Mouse (Mus musculus): Measurements from ENCODE around the gene Prkar2b. TPM values are rescaled to one million over a fixed set of nuclear protein-coding genes. Genes with fewer than 3 reads are reported as not detected.

Gene Prkar2b
- polyA plus RNA-seq, 1 experiment = 16.2 TPM

GRCm38 (mm10) chr12:32008728-32009127 lies 52.4 kb downstream of the Prkar2b start:
- Histone ChIP-seq H3K79me2 (ENCODE audit: control insufficient read depth, insufficient read depth) (peaks cover 26% of the 10 kb centered on the region), H3ac (ENCODE audit: control insufficient read depth, insufficient read length) (no peak overlapping the region), H3K27me3 (ENCODE audit: control insufficient read depth, insufficient read depth, insufficient read length) (no peaks in the 10 kb centered on the region), H3K36me3 (ENCODE audit: control insufficient read depth, insufficient read depth) (no peaks in the 10 kb centered on the region), H3K4me3 (no peak overlapping the region), H3K4me2 (ENCODE audit: low read depth) (no peak overlapping the region)
- no peak for TF ChIP-seq SRF (IDR thresholded peaks at IDR 0.05; ENCODE audit: control insufficient read depth, insufficient read length, low read depth)

GRCm38 (mm10) chr12:32007646-32008045 lies 53.5 kb downstream of the Prkar2b start:
- Histone ChIP-seq H3K4me3 (no peak overlapping the region), H3K27me3 (ENCODE audit: control insufficient read depth, insufficient read depth, insufficient read length) (no peaks in the 10 kb centered on the region), H3K4me2 (ENCODE audit: low read depth) (no peak overlapping the region), H3K79me2 (ENCODE audit: control insufficient read depth, insufficient read depth) (peaks cover 23% of the 10 kb centered on the region), H3ac (ENCODE audit: control insufficient read depth, insufficient read length) (no peak overlapping the region), H3K36me3 (ENCODE audit: control insufficient read depth, insufficient read depth) (no peaks in the 10 kb centered on the region)
- TF ChIP-seq MAX (IDR thresholded peaks at IDR 0.05; ENCODE audit: low read depth) (no peak), POLR2A (IDR thresholded peaks at IDR 0.05; ENCODE audit: insufficient read length, low read depth) (no peak), CEBPB (IDR thresholded peaks at IDR 0.05; ENCODE audit: insufficient read depth, poor library complexity, severe bottlenecking) (no peak), E2F4 (IDR thresholded peaks at IDR 0.05; ENCODE audit: insufficient read depth) (no peak), TCF12 (IDR thresholded peaks at IDR 0.05; ENCODE audit: insufficient read depth, poor library complexity, severe bottlenecking) (no peak), SRF (IDR thresholded peaks at IDR 0.05; ENCODE audit: control insufficient read depth, insufficient read length, low read depth) (no peak), MYOG (IDR thresholded peaks at IDR 0.05; ENCODE audit: control insufficient read depth in 1 of 3, insufficient read depth in 1 of 3, insufficient read length in 2 of 3, low read depth in 2 of 3) (no peak), REST (IDR thresholded peaks at IDR 0.05; ENCODE audit: insufficient read depth, insufficient read length) (no peak), POLR2AphosphoS2 (IDR thresholded peaks at IDR 0.05; ENCODE audit: insufficient read length, low read depth) (no peak), MYOD1 (IDR thresholded peaks at IDR 0.05; ENCODE audit: control insufficient read depth in 1 of 3, insufficient read length in 2 of 3, low read depth in 2 of 3) (no peak), USF1 (IDR thresholded peaks at IDR 0.05; ENCODE audit: low read depth) (no peak), TCF3 (IDR thresholded peaks at IDR 0.05; ENCODE audit: insufficient read length, low read depth) (no peak)

DNA sequence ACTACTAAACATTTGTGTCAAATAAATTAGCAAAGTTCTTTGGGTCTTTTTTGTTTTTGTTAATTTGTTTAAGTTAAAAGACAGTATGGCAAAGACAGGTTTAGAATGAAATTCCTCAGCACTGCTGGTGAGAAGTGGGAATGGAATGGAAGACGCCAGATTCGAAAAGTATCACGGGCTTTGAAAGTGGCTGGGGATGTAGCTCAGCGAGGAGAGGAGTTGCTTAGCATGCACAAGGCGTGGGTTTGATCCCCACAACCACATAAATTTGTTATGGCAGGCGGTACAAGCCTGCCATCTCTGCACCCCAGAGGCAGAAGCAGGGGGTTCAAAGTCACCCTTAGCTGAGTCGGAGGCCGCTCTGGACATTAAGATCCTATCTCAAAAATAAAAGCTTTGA lies 54.1 kb downstream of the Prkar2b start:
- Histone ChIP-seq H3K79me2 (ENCODE audit: control insufficient read depth, insufficient read depth) (peaks cover 23% of the 10 kb centered on the region), H3K36me3 (ENCODE audit: control insufficient read depth, insufficient read depth) (no peaks in the 10 kb centered on the region), H3K27me3 (ENCODE audit: control insufficient read depth, insufficient read depth, insufficient read length) (no peaks in the 10 kb centered on the region), H3K4me3 (no peak overlapping the region), H3K4me2 (ENCODE audit: low read depth) (no peak overlapping the region), H3ac (ENCODE audit: control insufficient read depth, insufficient read length) (no peak overlapping the region)
- TF ChIP-seq TCF12 (IDR thresholded peaks at IDR 0.05; ENCODE audit: insufficient read depth, poor library complexity, severe bottlenecking) = no peak
- TF ChIP-seq TCF3 (IDR thresholded peaks at IDR 0.05; ENCODE audit: insufficient read length, low read depth) = no peak
- no peak for TF ChIP-seq MYOD1 (IDR thresholded peaks at IDR 0.05; ENCODE audit: control insufficient read depth in 1 of 3, insufficient read length in 2 of 3, low read depth in 2 of 3)
- no peak for TF ChIP-seq POLR2AphosphoS2 (IDR thresholded peaks at IDR 0.05; ENCODE audit: insufficient read length, low read depth)
- TF ChIP-seq E2F4 (IDR thresholded peaks at IDR 0.05; ENCODE audit: insufficient read depth) = no peak
- TF ChIP-seq USF1 (IDR thresholded peaks at IDR 0.05; ENCODE audit: low read depth) = no peak
- TF ChIP-seq CEBPB (IDR thresholded peaks at IDR 0.05; ENCODE audit: insufficient read depth, poor library complexity, severe bottlenecking) = no peak
- TF ChIP-seq REST (IDR thresholded peaks at IDR 0.05; ENCODE audit: insufficient read depth, insufficient read length) = no peak
- TF ChIP-seq POLR2A (IDR thresholded peaks at IDR 0.05; ENCODE audit: insufficient read length, low read depth) = no peak

DNA sequence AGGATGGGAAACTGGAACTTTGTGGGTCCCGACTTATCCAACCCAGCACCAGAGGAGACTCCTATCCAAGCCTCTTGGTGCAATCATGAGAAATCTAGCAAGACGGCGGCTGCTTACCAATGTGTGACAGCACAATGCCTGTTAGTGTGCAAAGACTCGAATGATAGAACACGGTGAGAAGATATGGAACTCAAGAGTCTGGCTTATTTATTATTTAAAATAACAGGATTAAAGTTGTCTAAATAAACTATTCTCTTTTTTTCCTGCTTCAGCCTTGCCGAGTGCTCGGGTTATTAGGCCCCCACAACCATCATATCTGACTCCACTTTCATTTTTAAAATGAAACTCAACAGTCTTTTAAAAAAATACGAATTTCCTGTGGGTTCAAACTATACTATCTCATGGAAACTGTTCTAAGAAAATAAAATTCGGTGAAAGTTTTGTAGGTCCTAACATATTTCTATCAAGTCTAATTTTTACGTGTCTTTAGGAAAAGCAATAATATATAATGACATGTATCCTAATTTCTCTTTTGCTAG lies 54.6 kb downstream of the Prkar2b start:
- H3K36me3 ChIP-seq (ENCODE audit: control insufficient read depth, insufficient read depth) = no peaks in the 10 kb centered on the region
- no peak overlapping the region for H3K4me2 ChIP-seq (ENCODE audit: low read depth)
- no peaks in the 10 kb centered on the region for H3K27me3 ChIP-seq (ENCODE audit: control insufficient read depth, insufficient read depth, insufficient read length)
- TF ChIP-seq MYOG (IDR thresholded peaks at IDR 0.05; ENCODE audit: control insufficient read depth in 1 of 3, insufficient read depth in 1 of 3, insufficient read length in 2 of 3, low read depth in 2 of 3) = no peak
- TF ChIP-seq E2F4 (IDR thresholded peaks at IDR 0.05; ENCODE audit: insufficient read depth) = no peak
- TF ChIP-seq POLR2AphosphoS2 (IDR thresholded peaks at IDR 0.05; ENCODE audit: insufficient read length, low read depth) = no peak
- TF ChIP-seq MYOD1 (IDR thresholded peaks at IDR 0.05; ENCODE audit: control insufficient read depth in 1 of 3, insufficient read length in 2 of 3, low read depth in 2 of 3) = no peak
- TF ChIP-seq POLR2A (IDR thresholded peaks at IDR 0.05; ENCODE audit: insufficient read length, low read depth) = no peak
- peaks cover 23% of the 10 kb centered on the region for H3K79me2 ChIP-seq (ENCODE audit: control insufficient read depth, insufficient read depth)
- no peak overlapping the region for H3ac ChIP-seq (ENCODE audit: control insufficient read depth, insufficient read length)
- H3K4me3 ChIP-seq = no peak overlapping the region

GRCm38 (mm10) chr12:32000464-32000863 lies 60.6 kb downstream of the Prkar2b start:
- H3K4me3 ChIP-seq = no peak overlapping the region
- H3K36me3 ChIP-seq (ENCODE audit: control insufficient read depth, insufficient read depth) = no peaks in the 10 kb centered on the region
- no peak for TF ChIP-seq USF1 (IDR thresholded peaks at IDR 0.05; ENCODE audit: low read depth)
- no peak overlapping the region for H3K4me2 ChIP-seq (ENCODE audit: low read depth)
- H3ac ChIP-seq (ENCODE audit: control insufficient read depth, insufficient read length) = no peak overlapping the region
- H3K27me3 ChIP-seq (ENCODE audit: control insufficient read depth, insufficient read depth, insufficient read length) = no peaks in the 10 kb centered on the region
- peaks cover 18% of the 10 kb centered on the region for H3K79me2 ChIP-seq (ENCODE audit: control insufficient read depth, insufficient read depth)

DNA sequence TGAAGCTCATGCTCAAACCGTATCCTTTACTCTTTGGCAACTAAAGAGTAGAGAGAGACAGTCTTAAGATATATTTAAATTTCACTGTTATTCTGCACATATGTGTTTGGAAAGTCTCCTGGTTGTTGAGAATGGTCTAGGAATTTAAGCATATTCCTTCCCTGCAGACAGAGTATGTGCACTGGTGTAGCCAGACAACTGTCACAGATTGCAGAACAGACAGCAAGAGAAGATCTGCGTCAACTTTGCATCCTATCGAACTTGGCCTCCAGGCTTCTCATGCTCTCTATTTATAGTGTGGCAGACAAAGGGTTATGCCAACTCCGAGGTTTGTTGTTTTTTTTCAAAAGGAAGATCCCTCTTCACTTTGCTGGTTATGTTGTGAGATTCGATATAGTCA lies 62.4 kb downstream of the Prkar2b start:
- Histone ChIP-seq H3ac (ENCODE audit: control insufficient read depth, insufficient read length) (no peak overlapping the region), H3K27me3 (ENCODE audit: control insufficient read depth, insufficient read depth, insufficient read length) (no peaks in the 10 kb centered on the region), H3K4me2 (ENCODE audit: low read depth) (no peak overlapping the region), H3K79me2 (ENCODE audit: control insufficient read depth, insufficient read depth) (peaks cover 23% of the 10 kb centered on the region), H3K4me3 (no peak overlapping the region), H3K36me3 (ENCODE audit: control insufficient read depth, insufficient read depth) (no peaks in the 10 kb centered on the region)
- no peak for TF ChIP-seq E2F4 (IDR thresholded peaks at IDR 0.05; ENCODE audit: insufficient read depth)
